Mouse (Mus musculus) heart, embryonic 14.5 days (tissue): ENCODE measurements around the gene Lman2l. TPM values are rescaled to one million over a fixed set of nuclear protein-coding genes. Genes with fewer than 3 reads are reported as not detected.
A peak's percentile ranks its signal among the peaks of the same experiment; 100 is the strongest.

Experiments used
- ATAC-seq: fragments of 200-750 bp; cut with Nextera tagmentation; 2 replicates; pipeline ENCODE4 v1.8.0; 2017; ENCODE audit warnings: low read depth, moderate TSS enrichment; ENCODE audit not compliant: insufficient number of reproducible peaks, insufficient read depth, low FRiP score
- H3K27ac ChIP-seq, 2 experiments: fragments of 200-500 bp in 1 of 2; fragments of 300-500 bp in 1 of 2; sonication (generic) in 1 of 2; replicated peaks in 1 of 2; 2 replicates each; pipeline ENCODE4 v1.5.1; 2012 to 2014; ENCODE audit warnings: low read depth in 2 of 2, low read length in 2 of 2, control low read depth in 1 of 2, mild to moderate bottlenecking in 1 of 2, mixed read lengths in 1 of 2; ENCODE audit not compliant: control insufficient read depth in 1 of 2, insufficient read depth in 1 of 2
- H3K27me3 ChIP-seq: fragments of 300-500 bp; sonication (generic); 2 replicates; pipeline ENCODE4 v1.6.1; 2014; ENCODE audit warnings: mild to moderate bottlenecking, low read length, control low read depth; ENCODE audit not compliant: control insufficient read depth, insufficient read depth
- H3K36me3 ChIP-seq: fragments of 300-500 bp; sonication (generic); 2 replicates; pipeline ENCODE4 v1.6.1; 2014; ENCODE audit warnings: mild to moderate bottlenecking, control low read depth, low read length, mixed read lengths; ENCODE audit not compliant: control insufficient read depth, insufficient read depth
- H3K4me1 ChIP-seq, 2 experiments: fragments of 200-500 bp in 1 of 2; fragments of 300-500 bp in 1 of 2; sonication (generic) in 1 of 2; 2 replicates each; pipeline ENCODE4 v1.6.1; 2012 to 2014; ENCODE audit warnings: low read length in 2 of 2, control low read depth in 1 of 2, mixed read lengths in 1 of 2; ENCODE audit not compliant: control insufficient read depth in 2 of 2, insufficient read depth in 2 of 2
- H3K4me2 ChIP-seq: fragments of 300-500 bp; sonication (generic); 2 replicates; pipeline ENCODE4 v1.6.1; 2014; ENCODE audit warnings: mild to moderate bottlenecking, low read length
- H3K4me3 ChIP-seq, 2 experiments: fragments of 200-500 bp in 1 of 2; fragments of 300-500 bp in 1 of 2; sonication (generic) in 1 of 2; 2 replicates each; pipeline ENCODE4 v1.5.1; 2012 to 2014; ENCODE audit warnings: low read length in 2 of 2, mild to moderate bottlenecking in 2 of 2, control low read depth in 1 of 2, low read depth in 1 of 2, moderate library complexity in 1 of 2; ENCODE audit not compliant: control insufficient read depth in 1 of 2, insufficient read depth in 1 of 2
- H3K9ac ChIP-seq: fragments of 300-500 bp; sonication (generic); 2 replicates; pipeline ENCODE4 v1.6.1; 2014; ENCODE audit warnings: mild to moderate bottlenecking, low read length
- H3K9me3 ChIP-seq: fragments of 300-500 bp; sonication (generic); 2 replicates; pipeline ENCODE4 v1.6.1; 2016; ENCODE audit warnings: low read length, control low read depth; ENCODE audit not compliant: control insufficient read depth
- WGBS: fragments of 180-500 bp; shearing (Covaris S2); extraction: QIAGEN DNeasy Blood & Tissue Kit; methylation state at CpG from one replicate; pipeline ENCODE4 v1.1.7; 2014; 5-methylcytosine and 5-hydroxymethylcytosine counted together
- polyA plus RNA-seq: library from polyadenylated mRNA; unstranded; fragments of >200 nt; fragmentation: Nextera tagmentation; extraction: Ambion mirVana; gene quantifications from 2 replicates; pipeline ENCODE4 v1.2.1, GENCODE M21; 2014

The Lman2l gene
- polyA plus RNA-seq, 1 experiment from 2014 or later: 35.7 TPM

GRCm38 (mm10) chr1:36454055-36454815 lies 9.2 kb upstream of the Lman2l start:
- 77% methylated on average over 6 of the region's 6 CpGs for WGBS
- Histone ChIP-seq H3K4me1 (peaks cover 0 to 4% of the 10 kb centered on the region in 2 experiments; a peak in 1 of 4 replicates), H3K4me2 (no peak overlapping the region), H3K27ac (no peak overlapping the region), H3K9me3 (0 out of 2 replicates have a peak, but pooled peaks cover 4% of the 10 kb centered on the region), H3K27me3 (no peaks in the 10 kb centered on the region), H3K9ac (no peak overlapping the region), H3K4me3 (no peak overlapping the region), H3K36me3 (no peaks in the 10 kb centered on the region)
- ATAC-seq: no peak

GRCm38 (mm10) chr1:36446841-36447240 lies 1.8 kb upstream of the Lman2l start:
- ATAC-seq: no peak
- no peak overlapping the region for H3K27ac ChIP-seq
- no peak overlapping the region for H3K4me2 ChIP-seq
- no peak overlapping the region for H3K9ac ChIP-seq
- no peaks in the 10 kb centered on the region for H3K27me3 ChIP-seq
- WGBS: 77% methylated on average over 5 of the region's 5 CpGs
- H3K9me3 ChIP-seq: no peaks in the 10 kb centered on the region
- H3K36me3 ChIP-seq: peaks cover 16% of the 10 kb centered on the region
- peaks cover 0 to 10% of the 10 kb centered on the region in 2 experiments; a peak in 2 of 4 replicates for H3K4me1 ChIP-seq
- no peak overlapping the region for H3K4me3 ChIP-seq

- 78% methylated on average over 5 of the region's 5 CpGs for WGBS
- peaks cover 22% of the 10 kb centered on the region for H3K36me3 ChIP-seq
- no peaks in the 10 kb centered on the region for H3K9me3 ChIP-seq
- H3K4me1 ChIP-seq: peaks cover 0 to 10% of the 10 kb centered on the region in 2 experiments; a peak in 2 of 4 replicates
- no peaks in the 10 kb centered on the region for H3K27me3 ChIP-seq
- H3K9ac ChIP-seq: no peak overlapping the region
- H3K4me3 ChIP-seq: no peak overlapping the region
- H3K27ac ChIP-seq: no peak overlapping the region
- H3K4me2 ChIP-seq: no peak overlapping the region
- ATAC-seq: no peak
Observed at GRCm38 (mm10) chr1:36446106-36446824, 1.2 kb upstream of the Lman2l start.

GRCm38 (mm10) chr1:36445508-36445907 lies 437 bp upstream of the Lman2l start:
- peak overlapping the region in 1 of 2 experiments; percentile 92; a peak in 1 of 4 replicates for H3K4me3 ChIP-seq
- no peak for ATAC-seq
- no peaks in the 10 kb centered on the region for H3K9me3 ChIP-seq
- no peaks in the 10 kb centered on the region for H3K27me3 ChIP-seq
- WGBS: 39% methylated on average over 8 of the region's 8 CpGs
- H3K4me1 ChIP-seq: peaks cover 0 to 10% of the 10 kb centered on the region in 2 experiments; a peak in 2 of 4 replicates
- peak overlapping the region; percentile 86 for H3K4me2 ChIP-seq
- H3K36me3 ChIP-seq: peaks cover 28% of the 10 kb centered on the region
- H3K9ac ChIP-seq: no peak overlapping the region
- H3K27ac ChIP-seq: peak overlapping the region; percentile 14 to 28; a peak in 1 of 4 replicates

GRCm38 (mm10) chr1:36441101-36441500 lies 4.0 kb downstream of the Lman2l start:
- H3K4me3 ChIP-seq: no peak overlapping the region
- no peak overlapping the region for H3K4me2 ChIP-seq
- 86% methylated on average over 4 of the region's 4 CpGs for WGBS
- H3K27ac ChIP-seq: no peak overlapping the region
- H3K27me3 ChIP-seq: no peaks in the 10 kb centered on the region
- peaks cover 66% of the 10 kb centered on the region for H3K36me3 ChIP-seq
- no peak overlapping the region for H3K9ac ChIP-seq
- no peak for ATAC-seq
- peaks cover 0 to 10% of the 10 kb centered on the region in 2 experiments; a peak in 2 of 4 replicates for H3K4me1 ChIP-seq
- H3K9me3 ChIP-seq: no peaks in the 10 kb centered on the region

- ATAC-seq: no peak
- WGBS: 89% methylated on average over 3 of the region's 3 CpGs
Observed at GRCm38 (mm10) chr1:36437223-36437622, 7.8 kb downstream of the Lman2l start.

GRCm38 (mm10) chr1:36436515-36436914 lies 8.6 kb downstream of the Lman2l start:
- 93% methylated on average over 6 of the region's 6 CpGs for WGBS
- Histone ChIP-seq H3K27me3 (no peaks in the 10 kb centered on the region), H3K9me3 (no peaks in the 10 kb centered on the region), H3K27ac (no peak overlapping the region), H3K9ac (no peak overlapping the region), H3K36me3 (peaks cover 84% of the 10 kb centered on the region), H3K4me3 (no peak overlapping the region), H3K4me2 (no peak overlapping the region), H3K4me1 (no peaks in the 10 kb centered on the region)
- no peak for ATAC-seq

More at GRCm38 (mm10) chr1:36437223-36437622, 7.8 kb downstream of the Lman2l start:
- Histone ChIP-seq H3K9ac (no peak overlapping the region), H3K27me3 (no peaks in the 10 kb centered on the region), H3K4me3 (no peak overlapping the region), H3K4me1 (no peaks in the 10 kb centered on the region), H3K4me2 (no peak overlapping the region), H3K27ac (no peak overlapping the region), H3K9me3 (no peaks in the 10 kb centered on the region), H3K36me3 (peaks cover 88% of the 10 kb centered on the region)
